Mouse (Mus musculus): ENCODE data around the gene 1700010I14Rik. TPM values are rescaled to one million over a fixed set of nuclear protein-coding genes. Genes with fewer than 3 reads are reported as not detected.

The 1700010I14Rik gene
- 5.1 TPM for polyA plus RNA-seq (2017; shearing (Covaris generic))

DNA sequence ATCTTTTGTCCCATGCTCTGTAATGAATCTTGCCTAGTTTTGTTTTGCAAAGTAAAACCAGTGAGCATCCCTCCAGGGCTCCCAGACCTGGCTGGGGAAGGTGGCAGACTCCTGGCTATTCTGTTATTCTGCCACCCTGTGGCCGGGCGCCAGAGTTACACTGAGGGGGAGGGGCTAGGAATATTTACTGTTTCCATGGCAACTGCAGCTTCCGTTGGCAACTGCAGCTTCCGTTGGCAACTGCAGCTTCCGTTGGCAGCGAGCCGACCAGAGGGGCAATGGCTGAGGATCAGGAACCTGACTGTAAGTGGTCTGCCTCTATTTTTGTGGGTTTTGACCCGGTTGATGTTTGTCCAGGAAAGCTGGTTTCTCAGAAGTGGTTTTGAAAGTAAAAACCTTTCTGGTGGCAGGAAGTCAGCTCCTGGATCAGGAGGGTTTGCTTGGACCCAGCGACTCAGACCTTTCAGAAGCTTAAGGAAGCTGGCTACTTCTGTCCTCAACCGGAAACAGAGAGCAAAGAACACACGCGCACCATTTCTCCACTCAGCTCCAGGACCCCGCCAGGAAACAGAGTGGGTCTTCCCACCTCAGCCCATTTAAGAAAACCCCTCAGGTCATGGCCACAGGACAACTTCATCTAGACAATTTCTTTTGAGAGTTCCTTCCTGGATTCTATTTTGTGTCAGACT is at the start of gene 1700010I14Rik:
1700010I14Rik (plus strand) TSS at position 215 of the 689 bp plus-strand sequence.

